Mouse (Mus musculus): ENCODE data around the gene Slc43a1. TPM values are rescaled to one million over a fixed set of nuclear protein-coding genes. Genes with fewer than 3 reads are reported as not detected.

Gene Slc43a1
- polyA plus RNA-seq, 1 experiment from 2014 or later, result 41.0 TPM

DNA sequence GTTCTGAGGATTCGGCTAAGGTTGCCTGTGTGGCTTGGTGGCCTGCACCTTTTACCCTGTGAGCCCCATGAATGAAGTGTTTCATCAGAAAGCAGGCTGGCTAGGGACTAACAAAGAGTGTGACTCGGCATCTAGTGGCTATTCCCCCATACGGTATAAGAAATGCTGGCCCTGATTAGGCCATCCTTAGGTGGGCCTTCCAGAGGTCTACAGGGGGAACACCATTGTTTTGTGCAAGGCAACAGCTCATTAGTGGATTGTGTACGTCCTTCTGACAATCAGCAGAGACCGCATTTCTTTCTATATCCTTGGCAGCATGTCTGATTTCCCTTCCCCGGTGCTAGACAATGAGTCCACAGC is 28.1 kb upstream of the Slc43a1 start:
- peak overlapping the region; percentile 42; the same call in 1 of the 2 replicates for H3K4me3 ChIP-seq
- peaks cover 2% of the 10 kb centered on the region; the same call in 1 of the 2 replicates for H3K9me3 ChIP-seq
- peak overlapping the region; percentile 82 for H3K27ac ChIP-seq
- H3K36me3 ChIP-seq, result peaks cover 21% of the 10 kb centered on the region
- H3K4me1 ChIP-seq, result peaks cover 31% of the 10 kb centered on the region
- H3K27me3 ChIP-seq (ENCODE audit: insufficient read depth, poor library complexity, severe bottlenecking), result no peaks in the 10 kb centered on the region
- no peak for DNase-seq (ENCODE audit: low spot score)
- 73% methylated on average over 6 of the region's 6 CpGs for WGBS

DNA sequence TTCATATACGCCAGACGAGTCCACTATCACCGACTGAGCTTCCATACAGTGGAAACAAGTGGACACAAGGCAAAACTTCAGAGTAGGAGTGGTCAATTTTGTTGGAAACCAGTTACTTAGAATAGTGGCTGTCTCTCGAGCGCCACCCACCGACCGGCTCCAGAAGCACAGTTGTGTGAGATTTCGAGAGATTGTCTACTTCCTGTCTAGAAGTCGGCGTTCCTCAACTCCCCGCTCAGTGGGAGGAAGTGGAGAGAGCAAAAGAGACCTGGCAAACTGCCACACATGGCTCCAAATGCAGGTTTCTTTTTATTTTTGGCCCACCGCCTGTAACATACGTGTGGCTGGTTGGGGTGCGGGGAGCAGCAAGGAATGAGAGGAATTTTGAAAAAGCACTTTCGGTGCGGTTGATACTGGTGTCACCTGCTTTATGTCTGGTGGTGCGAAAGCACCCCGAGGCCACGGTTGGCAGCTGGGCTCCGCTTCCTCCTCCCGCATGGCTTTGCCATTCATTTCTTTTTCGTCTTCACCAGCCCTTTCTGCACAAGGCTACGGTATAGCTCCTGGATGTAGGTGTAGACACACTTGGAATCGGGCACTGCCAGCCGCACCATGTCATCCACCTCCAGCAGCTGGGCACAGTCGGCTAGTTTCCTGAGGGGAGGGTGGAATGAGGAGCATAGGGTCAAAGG is 27.6 kb upstream of the Slc43a1 start:
- H3K27ac ChIP-seq, result peak overlapping the region; percentile 82
- DNase-seq (ENCODE audit: low spot score), result peak; percentile 95
- H3K27me3 ChIP-seq (ENCODE audit: insufficient read depth, poor library complexity, severe bottlenecking), result 0 out of 2 replicates have a peak, but pooled peaks cover 4% of the 10 kb centered on the region
- peak overlapping the region; percentile 42 for H3K4me3 ChIP-seq
- peaks cover 31% of the 10 kb centered on the region for H3K4me1 ChIP-seq
- H3K36me3 ChIP-seq, result peaks cover 21% of the 10 kb centered on the region
- peaks cover 2% of the 10 kb centered on the region; the same call in 1 of the 2 replicates for H3K9me3 ChIP-seq
- WGBS, result 26% methylated on average over 26 of the region's 26 CpGs

GRCm38 (mm10) chr2:84811880-84812279 is 26.8 kb upstream of the Slc43a1 start:
- Histone ChIP-seq H3K9me3 (peaks cover 2% of the 10 kb centered on the region; the same call in 1 of the 2 replicates), H3K4me3 (peak overlapping the region; percentile 42; the same call in 1 of the 2 replicates), H3K4me1 (peaks cover 23% of the 10 kb centered on the region), H3K27me3 (ENCODE audit: insufficient read depth, poor library complexity, severe bottlenecking) (0 out of 2 replicates have a peak, but pooled peaks cover 6% of the 10 kb centered on the region), H3K27ac (peak overlapping the region; percentile 82), H3K36me3 (peaks cover 19% of the 10 kb centered on the region)
- WGBS, result 22% methylated on average over 7 of the region's 7 CpGs
- DNase-seq (ENCODE audit: low spot score), result peak; percentile 96

GRCm38 (mm10) chr2:84812676-84813075 is 26.0 kb upstream of the Slc43a1 start:
- Histone ChIP-seq H3K4me3 (no peak overlapping the region), H3K27ac (peak overlapping the region; percentile 82; the same call in 1 of the 2 replicates), H3K9me3 (peaks cover 2% of the 10 kb centered on the region; the same call in 1 of the 2 replicates), H3K36me3 (peaks cover 16% of the 10 kb centered on the region), H3K4me1 (peaks cover 23% of the 10 kb centered on the region), H3K27me3 (ENCODE audit: insufficient read depth, poor library complexity, severe bottlenecking) (0 out of 2 replicates have a peak, but pooled peaks cover 6% of the 10 kb centered on the region)
- WGBS, result 73% methylated on average over 6 of the region's 6 CpGs
- no peak for DNase-seq (ENCODE audit: low spot score)

DNA sequence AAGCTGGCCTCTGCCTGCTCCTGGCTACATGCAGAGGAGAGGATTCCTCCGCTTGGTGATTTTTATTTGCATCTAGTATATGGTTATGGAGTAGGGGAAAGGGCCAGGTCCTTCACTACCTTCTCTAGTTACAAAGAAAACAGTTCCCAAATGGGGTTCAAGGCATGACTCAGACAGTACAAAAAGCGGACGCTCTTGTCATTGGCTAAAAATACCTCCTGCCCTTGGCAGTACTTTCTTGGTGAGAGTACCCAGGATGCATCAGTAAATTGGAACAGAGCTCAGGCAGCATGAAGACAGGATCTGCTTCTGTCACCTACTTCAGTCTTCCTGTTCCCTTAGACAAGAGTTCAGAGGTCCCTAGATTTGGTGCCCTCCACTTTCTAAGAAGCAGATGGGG is 18.8 kb upstream of the Slc43a1 start:
- H3K4me1 ChIP-seq, result peaks cover 19% of the 10 kb centered on the region
- H3K4me3 ChIP-seq, result no peak overlapping the region
- H3K36me3 ChIP-seq, result no peaks in the 10 kb centered on the region
- WGBS, result 32% methylated on average over 3 of the region's 3 CpGs
- peak overlapping the region; percentile 53; the same call in 1 of the 2 replicates for H3K27ac ChIP-seq
- H3K9me3 ChIP-seq, result no peaks in the 10 kb centered on the region
- DNase-seq (ENCODE audit: low spot score), result no peak
- H3K27me3 ChIP-seq (ENCODE audit: insufficient read depth, poor library complexity, severe bottlenecking), result peaks cover 10% of the 10 kb centered on the region; the same call in 1 of the 2 replicates

GRCm38 (mm10) chr2:84822552-84822951 is 16.1 kb upstream of the Slc43a1 start, which contains the start of gene Smtnl1:
Smtnl1 (minus strand) TSS chr2:84822652.
- Histone ChIP-seq H3K27ac (peak within 1 kb of the TSS; percentile 36; the same call in 1 of the 2 replicates), H3K27me3 (ENCODE audit: insufficient read depth, poor library complexity, severe bottlenecking) (peaks cover 4% of the 10 kb centered on the region; the same call in 1 of the 2 replicates), H3K9me3 (no peaks in the 10 kb centered on the region), H3K4me1 (peaks cover 20% of the 10 kb centered on the region), H3K36me3 (no peaks in the 10 kb centered on the region), H3K4me3 (no peak within 1 kb of the TSS)
- 54% methylated on average over 13 of the region's 13 CpGs for WGBS
- no peak for DNase-seq (ENCODE audit: low spot score)

GRCm38 (mm10) chr2:84823237-84823636 is 15.4 kb upstream of the Slc43a1 start:
- peaks cover 4% of the 10 kb centered on the region; the same call in 1 of the 2 replicates for H3K27me3 ChIP-seq (ENCODE audit: insufficient read depth, poor library complexity, severe bottlenecking)
- no peak overlapping the region for H3K4me3 ChIP-seq
- 18% methylated on average over 2 of the region's 2 CpGs for WGBS
- H3K4me1 ChIP-seq, result peaks cover 25% of the 10 kb centered on the region
- no peak for DNase-seq (ENCODE audit: low spot score)
- H3K9me3 ChIP-seq, result no peaks in the 10 kb centered on the region
- no peaks in the 10 kb centered on the region for H3K36me3 ChIP-seq
- peak overlapping the region; percentile 36; the same call in 1 of the 2 replicates for H3K27ac ChIP-seq

GRCm38 (mm10) chr2:84826488-84827282 is 12.0 kb upstream of the Slc43a1 start, which contains the start of gene Timm10:
Timm10 (plus strand) TSS chr2:84826997.
- H3K4me1 ChIP-seq, result peaks cover 15% of the 10 kb centered on the region
- peaks cover 25% of the 10 kb centered on the region for H3K36me3 ChIP-seq
- no peaks in the 10 kb centered on the region for H3K27me3 ChIP-seq (ENCODE audit: insufficient read depth, poor library complexity, severe bottlenecking)
- H3K27ac ChIP-seq, result peak within 1 kb of the TSS; percentile 86
- DNase-seq (ENCODE audit: low spot score), result peak; percentile 97
- H3K4me3 ChIP-seq, result peak within 1 kb of the TSS; percentile 78
- under 1% methylated on average over 34 of the region's 34 CpGs for WGBS
- no peaks in the 10 kb centered on the region for H3K9me3 ChIP-seq

GRCm38 (mm10) chr2:84827283-84827920 is 11.2 kb upstream of the Slc43a1 start:
- Histone ChIP-seq H3K4me1 (peaks cover 20% of the 10 kb centered on the region), H3K27me3 (ENCODE audit: insufficient read depth, poor library complexity, severe bottlenecking) (no peaks in the 10 kb centered on the region), H3K27ac (peak overlapping the region; percentile 86), H3K4me3 (peak overlapping the region; percentile 78), H3K9me3 (no peaks in the 10 kb centered on the region), H3K36me3 (peaks cover 25% of the 10 kb centered on the region)
- under 1% methylated on average over 29 of the region's 29 CpGs for whole genome bisulfite sequencing
- no peak for DNase-seq (ENCODE audit: low spot score)

DNA sequence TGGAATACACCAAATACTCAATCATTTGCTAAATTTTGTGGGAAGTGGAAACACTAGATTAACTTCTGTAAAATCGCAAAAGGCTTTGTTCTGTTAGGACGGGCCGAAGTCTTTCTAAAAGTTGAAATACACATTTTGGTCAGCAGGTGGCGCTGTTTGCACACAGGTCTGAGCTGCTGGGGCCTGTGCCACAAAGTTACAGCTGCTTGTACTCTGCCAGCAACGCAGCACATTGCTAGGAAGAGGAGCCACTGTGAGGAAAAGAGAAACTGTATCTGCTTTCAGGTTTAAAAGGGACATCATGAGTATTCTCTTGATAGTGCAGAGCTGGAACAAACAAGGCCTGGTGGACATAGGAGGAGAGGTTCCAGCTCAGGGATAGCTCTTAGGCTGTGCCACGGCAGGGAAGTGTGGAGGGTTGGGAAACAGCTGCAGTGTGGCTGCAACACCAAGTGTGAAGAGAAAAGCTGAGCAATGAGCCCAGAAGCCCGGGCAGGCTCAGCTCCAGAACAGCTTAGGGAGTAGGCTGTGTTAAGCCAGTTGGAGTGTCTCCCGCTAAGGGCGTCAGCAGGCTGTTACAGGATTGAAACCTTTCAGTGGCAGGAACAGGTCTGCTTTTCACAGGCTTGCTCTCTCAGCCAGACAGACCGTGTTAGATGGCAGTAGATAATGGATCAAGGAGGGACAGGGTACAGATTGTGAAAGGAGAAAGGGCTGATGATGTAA is 6.8 kb upstream of the Slc43a1 start:
- Histone ChIP-seq H3K4me1 (peaks cover 12% of the 10 kb centered on the region), H3K4me3 (no peak overlapping the region), H3K27me3 (ENCODE audit: insufficient read depth, poor library complexity, severe bottlenecking) (peaks cover 9% of the 10 kb centered on the region; the same call in 1 of the 2 replicates), H3K9me3 (no peaks in the 10 kb centered on the region), H3K36me3 (peaks cover 25% of the 10 kb centered on the region), H3K27ac (no peak overlapping the region)
- DNase-seq (ENCODE audit: low spot score), result peak; percentile 90
- 33% methylated on average over 10 of the region's 10 CpGs for WGBS

DNA sequence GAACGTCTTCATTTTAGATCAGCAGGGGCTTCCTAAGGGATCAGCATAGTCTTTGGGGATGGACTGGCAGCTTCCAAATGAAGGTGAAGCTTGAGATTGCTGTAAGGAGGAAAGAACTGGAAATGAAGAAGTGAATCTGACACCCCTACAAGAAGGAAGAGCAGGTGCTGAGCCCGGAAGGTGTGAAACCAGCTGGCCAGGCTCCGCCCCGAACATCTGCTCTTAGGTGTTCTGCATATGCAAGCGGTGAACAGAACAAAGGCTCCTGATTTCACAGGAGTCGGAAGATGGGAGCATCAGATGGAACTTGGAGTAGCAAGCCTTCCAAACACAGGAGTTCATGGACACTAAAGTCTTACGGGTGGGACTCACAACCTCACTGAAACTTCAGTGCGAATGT is 1.5 kb upstream of the Slc43a1 start:
- DNase-seq (ENCODE audit: low spot score), result no peak
- 51% methylated on average over 8 of the region's 8 CpGs for WGBS
- H3K9me3 ChIP-seq, result no peaks in the 10 kb centered on the region

More for the DNA sequence above, 1.5 kb upstream of the Slc43a1 start:
- peaks cover 29% of the 10 kb centered on the region for H3K4me1 ChIP-seq
- peaks cover 3% of the 10 kb centered on the region; the same call in 1 of the 2 replicates for H3K36me3 ChIP-seq
- H3K27me3 ChIP-seq (ENCODE audit: insufficient read depth, poor library complexity, severe bottlenecking), result peaks cover 21% of the 10 kb centered on the region
- no peak overlapping the region for H3K4me3 ChIP-seq
- H3K27ac ChIP-seq, result no peak overlapping the region
